Mouse (Mus musculus) liver, embryonic 14.5 days (tissue): ENCODE data around the gene Vars.

Experiments
- CTCF ChIP-seq: IDR thresholded peaks from 2 replicates; pipeline ENCODE4 v1.5.1; 2016; ENCODE audit warnings: antibody characterized with exemption, low read depth, control low read depth
- EP300 ChIP-seq: IDR thresholded peaks from 2 replicates; pipeline ENCODE4 v1.6.1; 2016; ENCODE audit warnings: antibody characterized with exemption, low read depth

GRCm38 (mm10) chr17:35048932-35049440, 48.2 kb downstream of the Vars start:
- TF ChIP-seq EP300 = no peak
- no peak for TF ChIP-seq CTCF
